Mouse (Mus musculus): ENCODE data around the gene LTO1. TPM values are rescaled to one million over a fixed set of nuclear protein-coding genes. Genes with fewer than 3 reads are reported as not detected.
"Not testable (repeated sequence)": the region's sequence is repeated elsewhere in the genome, so short reads cannot be mapped to it uniquely, and the experiment has no call there.

The LTO1 gene
- 10 to 100 TPM; 20.5 to 24.1 TPM for total RNA-seq (2021)
- long read RNA-seq, experiment 1, full-length matches to known transcripts, result 20 of 25 reads
- long read RNA-seq, experiment 1, partial matches to known transcripts, result 2 of 25 reads
- long read RNA-seq, experiment 1, other reads (novel, unspliced or antisense), result 3 of 25 reads
- long read RNA-seq, experiment 2, partial matches to known transcripts, result 0 of 5 reads
- long read RNA-seq, experiment 2, other reads (novel, unspliced or antisense), result 0 of 5 reads

GRCm38 (mm10) chr7:144914948-144915750 is at the start of gene LTO1:
LTO1 (plus strand) TSS chr7:144915100.
- peak; percentile 91 to 93 for DNase-seq

GRCm38 (mm10) chr7:144867161-144867560 is 47.7 kb upstream of the LTO1 start:
- no peak for DNase-seq

- DNase-seq, result no peak
Observed at GRCm38 (mm10) chr7:144867602-144868001, 47.3 kb upstream of the LTO1 start.

- DNase-seq, result no peak
Observed at GRCm38 (mm10) chr7:144872420-144872819, 42.5 kb upstream of the LTO1 start.

GRCm38 (mm10) chr7:144873160-144873559 is 41.7 kb upstream of the LTO1 start:
- no peak for DNase-seq

GRCm38 (mm10) chr7:144874226-144874625 is 40.7 kb upstream of the LTO1 start:
- DNase-seq, result peak; percentile 39 to 53

GRCm38 (mm10) chr7:144878401-144878800 is 36.5 kb upstream of the LTO1 start:
- DNase-seq, result peak; percentile 42 to 47

GRCm38 (mm10) chr7:144883106-144883505 is 31.8 kb upstream of the LTO1 start:
- peak in 1 of 2 experiments; percentile 17 for DNase-seq

- DNase-seq, result no peak
Observed at GRCm38 (mm10) chr7:144887672-144888071, 27.2 kb upstream of the LTO1 start.

- peak; percentile 72 for DNase-seq
Observed at GRCm38 (mm10) chr7:144888564-144889299, 26.2 kb upstream of the LTO1 start.

GRCm38 (mm10) chr7:144890661-144891060 is 24.2 kb upstream of the LTO1 start:
- not testable (repeated sequence) for DNase-seq

GRCm38 (mm10) chr7:144891863-144892262 is 23.0 kb upstream of the LTO1 start:
- DNase-seq, result no peak

- no peak for DNase-seq
Observed at GRCm38 (mm10) chr7:144892322-144892721, 22.6 kb upstream of the LTO1 start.

GRCm38 (mm10) chr7:144894191-144894590 is 20.7 kb upstream of the LTO1 start:
- peak; percentile 30 to 56 for DNase-seq

GRCm38 (mm10) chr7:144894706-144895105 is 20.2 kb upstream of the LTO1 start:
- no peak for DNase-seq

GRCm38 (mm10) chr7:144895305-144896111 is 19.4 kb upstream of the LTO1 start:
- peak; percentile 80 to 85 for DNase-seq

GRCm38 (mm10) chr7:144896294-144897218 is 18.3 kb upstream of the LTO1 start, which contains the start of gene Fgf15:
Fgf15 (plus strand) TSS chr7:144896531.
- DNase-seq, result peak in 1 of 2 experiments; percentile 11

- DNase-seq, result no peak
Observed at GRCm38 (mm10) chr7:144898506-144898905, 16.4 kb upstream of the LTO1 start.

- not testable (repeated sequence) for DNase-seq
Observed at GRCm38 (mm10) chr7:144905514-144905913, 9.4 kb upstream of the LTO1 start.

- DNase-seq, result peak; percentile 60 to 70
Observed at GRCm38 (mm10) chr7:144906708-144907397, 8.0 kb upstream of the LTO1 start.

Data from adrenal gland, postnatal 36 days (tissue).